ENCODE assay signal across 9 mouse cellular contexts in the genomic region with DNA sequence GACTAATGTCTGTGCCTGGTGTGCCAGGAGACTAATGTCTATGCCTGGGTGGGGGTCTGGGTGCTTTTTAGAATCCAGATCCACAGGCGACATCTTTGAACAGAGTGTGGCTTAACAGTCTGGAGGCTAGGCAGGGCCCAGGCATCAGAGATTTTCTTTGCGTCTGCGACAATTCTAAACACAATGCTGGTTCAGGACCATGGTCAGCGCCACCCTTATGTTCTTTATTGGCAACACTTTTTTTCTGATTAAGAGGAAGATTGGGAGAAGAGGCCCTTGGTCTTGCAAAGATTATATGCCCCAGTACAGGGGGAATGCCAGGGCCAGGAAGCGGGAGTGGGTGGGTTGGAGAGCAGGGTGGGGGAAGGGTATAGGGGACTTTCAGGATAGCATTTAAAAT.
DNase-seq lines count a peak whose midpoint lies in the region; ATAC-seq and TF ChIP-seq lines count a peak whose summit lies in the region.
"Had no signal": no experiment of that assay in that cellular context is flagged by ENCODE, and none has a peak within 500 bp of the region (broad histone marks: within the 10 kb centered on the region; RNA-seq: fewer than 3 reads in every experiment).

No protein-coding gene starts in this region.

- no peak overlapping the region for H3K9ac ChIP-seq in hindbrain, embryonic 14.5 days
- no peak overlapping the region for H3K9ac ChIP-seq in hindbrain, embryonic 13.5 days
- H3K9ac ChIP-seq: stomach, embryonic 15.5 days had no signal

- peaks cover 15% of the 10 kb centered on the region for H3K4me1 ChIP-seq in hindbrain, embryonic 14.5 days (replicated peaks; ENCODE audit: control insufficient read depth, insufficient read depth, low read length)
- H3K4me1 ChIP-seq in hindbrain, embryonic 13.5 days (replicated peaks) = peaks cover 39% of the 10 kb centered on the region
- no peaks in the 10 kb centered on the region for H3K4me1 ChIP-seq in G1E (ENCODE audit: insufficient read depth, low read depth, low read length)
- H3K4me1 ChIP-seq: stomach, embryonic 15.5 days had no signal

- DNase-seq in hindbrain, embryonic 14.5 days (ENCODE audit: low spot score) = peak; percentile 50
- DNase-seq in G1E (ENCODE audit: low spot score) = peak; percentile 5
- DNase-seq in c-Kit-positive CD71-positive TER-119-positive erythroid progenitor cells, embryonic 14.5 days (ENCODE audit: low spot score) = peak; percentile 6
- DNase-seq in lung, postnatal 14 days = peak; percentile 54
- no peak for DNase-seq in layer of hippocampus, adult 8-10 months (ENCODE audit: low spot score in 2 of 2)
- DNase-seq in gastrocnemius, adult 2 months = no peak
- DNase-seq in urinary bladder, postnatal 10 days (ENCODE audit: low spot score) = no peak

- no peak for TF ChIP-seq CTCF in G1E (IDR thresholded peaks at IDR 0.05; ENCODE audit: low read depth, low read length)
- no peak for TF ChIP-seq CTCF in gastrocnemius, adult 2 months (IDR thresholded peaks at IDR 0.05)

- no peaks in the 10 kb centered on the region for H3K9me3 ChIP-seq in hindbrain, embryonic 14.5 days (ENCODE audit: control insufficient read depth, low read length)
- H3K9me3 ChIP-seq in hindbrain, embryonic 13.5 days = no peaks in the 10 kb centered on the region
- H3K9me3 ChIP-seq in G1E (replicated peaks) = 0 out of 2 replicates have a peak, but pooled peaks cover 4% of the 10 kb centered on the region
- H3K9me3 ChIP-seq: stomach, embryonic 15.5 days had no signal

- H3K27ac ChIP-seq in hindbrain, embryonic 14.5 days = no peak overlapping the region
- no peak overlapping the region for H3K27ac ChIP-seq in hindbrain, embryonic 13.5 days
- no peak overlapping the region for H3K27ac ChIP-seq in gastrocnemius, adult 2 months
- H3K27ac ChIP-seq: stomach, embryonic 15.5 days had no signal

- intact Hi-C loops in gastrocnemius, adult 2 months (cut with DNase I) = no loop called here

- ATAC-seq in hindbrain, embryonic 14.5 days (ENCODE audit: low FRiP score) = no peak
- no peak for ATAC-seq in hindbrain, embryonic 13.5 days (ENCODE audit: low FRiP score)
- ATAC-seq in G1E (ENCODE audit: extremely low read depth, insufficient number of reproducible peaks, low FRiP score, poor library complexity, severe bottlenecking) = no peak

- H3K4me3 ChIP-seq in hindbrain, embryonic 14.5 days (replicated peaks; ENCODE audit: low read length) = no peak overlapping the region
- no peak overlapping the region for H3K4me3 ChIP-seq in hindbrain, embryonic 13.5 days
- no peak overlapping the region for H3K4me3 ChIP-seq in G1E (ENCODE audit: low read depth, low read length)
- H3K4me3 ChIP-seq in gastrocnemius, adult 2 months = no peak overlapping the region
- H3K4me3 ChIP-seq: stomach, embryonic 15.5 days had no signal

- no peaks in the 10 kb centered on the region for H3K36me3 ChIP-seq in hindbrain, embryonic 14.5 days (replicated peaks; ENCODE audit: control insufficient read depth, insufficient read depth)
- H3K36me3 ChIP-seq in hindbrain, embryonic 13.5 days = no peaks in the 10 kb centered on the region
- H3K36me3 ChIP-seq in G1E (replicated peaks) = no peaks in the 10 kb centered on the region
- H3K36me3 ChIP-seq: stomach, embryonic 15.5 days had no signal

- no peaks in the 10 kb centered on the region for H3K27me3 ChIP-seq in hindbrain, embryonic 14.5 days (ENCODE audit: control insufficient read depth, insufficient read depth, low read length)
- no peaks in the 10 kb centered on the region for H3K27me3 ChIP-seq in hindbrain, embryonic 13.5 days
- no peaks in the 10 kb centered on the region for H3K27me3 ChIP-seq in G1E (ENCODE audit: insufficient read depth, low read length)
- H3K27me3 ChIP-seq: stomach, embryonic 15.5 days had no signal

- 41% methylated on average over 5 of the region's 5 CpGs for WGBS in hindbrain, embryonic 14.5 days
- 38% methylated on average over 5 of the region's 5 CpGs for WGBS in hindbrain, embryonic 13.5 days

- H3K4me2 ChIP-seq in hindbrain, embryonic 14.5 days (replicated peaks) = no peak overlapping the region
- no peak overlapping the region for H3K4me2 ChIP-seq in hindbrain, embryonic 13.5 days
- H3K4me2 ChIP-seq: stomach, embryonic 15.5 days had no signal

Comparison
In these comparisons a context has a peak if more than half of its experiments do, and no peak if none do; other contexts are left out.
1. DNase-seq: peak in hindbrain, embryonic 14.5 days (single experiment), G1E (single experiment), c-Kit-positive CD71-positive TER-119-positive erythroid progenitor cells, embryonic 14.5 days (single experiment) and lung, postnatal 14 days (single experiment); none in layer of hippocampus, adult 8-10 months (0 of 2), gastrocnemius, adult 2 months (single experiment) and urinary bladder, postnatal 10 days (single experiment).